Mouse (Mus musculus) limb, embryonic 12.5 days (tissue): ENCODE data around the gene Hmgb3. TPM values are rescaled to one million over a fixed set of nuclear protein-coding genes. Genes with fewer than 3 reads are reported as not detected.

Source experiments
- ATAC-seq: fragments of 200-750 bp; cut with Nextera tagmentation; 2 replicates; pipeline ENCODE4 v1.8.0; 2017; ENCODE audit warnings: low read depth, moderate TSS enrichment; ENCODE audit not compliant: insufficient number of reproducible peaks, insufficient read depth, low FRiP score, low TSS enrichment
- H3K27ac ChIP-seq: fragments of 300-500 bp; sonication (generic); 2 replicates; pipeline ENCODE4 v1.5.1; 2016; ENCODE audit warnings: mild to moderate bottlenecking, moderate library complexity
- H3K27me3 ChIP-seq: fragments of 300-500 bp; sonication (generic); 2 replicates; pipeline ENCODE4 v1.6.1; 2016; ENCODE audit warnings: mild to moderate bottlenecking, moderate library complexity
- H3K36me3 ChIP-seq: fragments of 300-500 bp; sonication (generic); 2 replicates; pipeline ENCODE4 v1.6.1; 2016; ENCODE audit warnings: mild to moderate bottlenecking, moderate library complexity
- H3K4me1 ChIP-seq: fragments of 300-500 bp; sonication (generic); replicated peaks from 2 replicates; pipeline ENCODE4 v1.6.1; 2016
- H3K4me2 ChIP-seq: fragments of 300-500 bp; sonication (generic); 2 replicates; pipeline ENCODE4 v1.6.1; 2016; ENCODE audit warnings: mild to moderate bottlenecking, moderate library complexity
- H3K4me3 ChIP-seq: fragments of 300-500 bp; sonication (generic); replicated peaks from 2 replicates; pipeline ENCODE4 v1.5.1; 2016; ENCODE audit warnings: mild to moderate bottlenecking
- H3K9ac ChIP-seq: fragments of 300-500 bp; sonication (generic); replicated peaks from 2 replicates; pipeline ENCODE4 v1.6.1; 2016; ENCODE audit warnings: mild to moderate bottlenecking, moderate library complexity
- H3K9me3 ChIP-seq: fragments of 300-500 bp; sonication (generic); 2 replicates; pipeline ENCODE4 v1.6.1; 2016; ENCODE audit warnings: mild to moderate bottlenecking, moderate library complexity
- WGBS: fragments of 180-500 bp; shearing (Covaris S2); methylation state at CpG from one replicate; pipeline ENCODE4 v1.1.7; 2016; 5-methylcytosine and 5-hydroxymethylcytosine counted together
- polyA plus RNA-seq: library from polyadenylated mRNA; unstranded; fragments of >200 nt; fragmentation: Nextera tagmentation; extraction: Ambion mirVana; gene quantifications from 2 replicates; pipeline ENCODE4 v1.2.1, GENCODE M21; 2016

Gene Hmgb3
- polyA plus RNA-seq, 1 experiment from 2014 or later, result 601 TPM

- H3K27me3 ChIP-seq, result no peaks in the 10 kb centered on the region; the same call in 1 of the 2 replicates
- ATAC-seq, result no peak
- 73% methylated on average over 2 of the region's 2 CpGs for WGBS
These were observed 17.9 kb upstream of the Hmgb3 start for GRCm38 (mm10) chrX:71537791-71538190.

GRCm38 (mm10) chrX:71540821-71541510 is 14.8 kb upstream of the Hmgb3 start:
- Histone ChIP-seq H3K4me2 (no peak overlapping the region), H3K36me3 (no peaks in the 10 kb centered on the region), H3K4me1 (no peaks in the 10 kb centered on the region), H3K9me3 (no peaks in the 10 kb centered on the region), H3K27ac (no peak overlapping the region), H3K9ac (no peak overlapping the region), H3K27me3 (no peaks in the 10 kb centered on the region; the same call in 1 of the 2 replicates), H3K4me3 (no peak overlapping the region)
- no peak for ATAC-seq
- 75% methylated on average over 7 of the region's 7 CpGs for WGBS

More at GRCm38 (mm10) chrX:71537791-71538190, 17.9 kb upstream of the Hmgb3 start:
- H3K9me3 ChIP-seq, result no peaks in the 10 kb centered on the region
- no peak overlapping the region for H3K9ac ChIP-seq
- no peak overlapping the region for H3K4me3 ChIP-seq
- no peaks in the 10 kb centered on the region for H3K36me3 ChIP-seq
- H3K27ac ChIP-seq, result no peak overlapping the region
- H3K4me2 ChIP-seq, result no peak overlapping the region
- no peaks in the 10 kb centered on the region for H3K4me1 ChIP-seq

GRCm38 (mm10) chrX:71544731-71545130 is 11.0 kb upstream of the Hmgb3 start:
- Histone ChIP-seq H3K27me3 (no peaks in the 10 kb centered on the region; the same call in 1 of the 2 replicates), H3K9ac (no peak overlapping the region), H3K4me3 (no peak overlapping the region), H3K27ac (no peak overlapping the region), H3K4me2 (no peak overlapping the region), H3K9me3 (no peaks in the 10 kb centered on the region), H3K36me3 (no peaks in the 10 kb centered on the region), H3K4me1 (no peaks in the 10 kb centered on the region)
- no peak for ATAC-seq
- WGBS, result 67% methylated on average over 5 of the region's 5 CpGs

- Histone ChIP-seq H3K4me1 (no peaks in the 10 kb centered on the region), H3K27ac (no peak overlapping the region), H3K4me2 (no peak overlapping the region), H3K27me3 (no peaks in the 10 kb centered on the region; the same call in 1 of the 2 replicates), H3K9ac (no peak overlapping the region), H3K36me3 (no peaks in the 10 kb centered on the region), H3K9me3 (no peaks in the 10 kb centered on the region), H3K4me3 (no peak overlapping the region)
- 53% methylated on average over 2 of the region's 2 CpGs for whole genome bisulfite sequencing
- ATAC-seq, result no peak
These were observed 10.6 kb upstream of the Hmgb3 start for GRCm38 (mm10) chrX:71545163-71545562.

GRCm38 (mm10) chrX:71556115-71556941 is 610 bp downstream of the Hmgb3 start:
- Histone ChIP-seq H3K27me3 (peaks cover 8% of the 10 kb centered on the region), H3K9me3 (no peaks in the 10 kb centered on the region)

GRCm38 (mm10) chrX:71556965-71557491 is 1.3 kb downstream of the Hmgb3 start:
- no peaks in the 10 kb centered on the region for H3K9me3 ChIP-seq
- peak overlapping the region; percentile 91 for H3K9ac ChIP-seq
- H3K4me2 ChIP-seq, result peak overlapping the region; percentile 55
- peaks cover 8% of the 10 kb centered on the region for H3K27me3 ChIP-seq
- peak overlapping the region; percentile 99 for H3K27ac ChIP-seq
- no peak for ATAC-seq
- 22% methylated on average over 20 of the region's 37 CpGs for WGBS
- peak overlapping the region; percentile 68 for H3K4me3 ChIP-seq
- H3K4me1 ChIP-seq, result no peaks in the 10 kb centered on the region
- peaks cover 21% of the 10 kb centered on the region for H3K36me3 ChIP-seq

More at GRCm38 (mm10) chrX:71556115-71556941, 610 bp downstream of the Hmgb3 start:
- Histone ChIP-seq H3K36me3 (peaks cover 19% of the 10 kb centered on the region), H3K4me1 (no peaks in the 10 kb centered on the region), H3K9ac (peak overlapping the region; percentile 91), H3K4me3 (peak overlapping the region; percentile 68), H3K4me2 (peak overlapping the region; percentile 55), H3K27ac (peak overlapping the region; percentile 99)
- WGBS, result 22% methylated on average over 58 of the region's 112 CpGs
- peak; percentile 57; the same call in 1 of the 2 replicates for ATAC-seq

- Histone ChIP-seq H3K9me3 (no peaks in the 10 kb centered on the region), H3K4me1 (no peaks in the 10 kb centered on the region), H3K27ac (no peak overlapping the region), H3K9ac (no peak overlapping the region), H3K4me2 (no peak overlapping the region), H3K27me3 (peaks cover 8% of the 10 kb centered on the region), H3K4me3 (no peak overlapping the region), H3K36me3 (peaks cover 21% of the 10 kb centered on the region)
- WGBS, result 92% methylated on average over 2 of the region's 2 CpGs
- no peak for ATAC-seq
These were observed 3.6 kb downstream of the Hmgb3 start for GRCm38 (mm10) chrX:71559336-71559735.

- 85% methylated on average over 1 of the region's 1 CpGs for WGBS
- Histone ChIP-seq H3K27me3 (peaks cover 7% of the 10 kb centered on the region), H3K27ac (no peak overlapping the region), H3K4me2 (no peak overlapping the region), H3K36me3 (peaks cover 21% of the 10 kb centered on the region), H3K4me1 (no peaks in the 10 kb centered on the region), H3K9me3 (no peaks in the 10 kb centered on the region), H3K4me3 (no peak overlapping the region), H3K9ac (no peak overlapping the region)
- ATAC-seq, result no peak
These were observed 5.1 kb downstream of the Hmgb3 start for GRCm38 (mm10) chrX:71560796-71561195.

GRCm38 (mm10) chrX:71573132-71573900 is 17.6 kb downstream of the Hmgb3 start:
- no peak overlapping the region for H3K4me2 ChIP-seq
- ATAC-seq, result no peak
- 86% methylated on average over 3 of the region's 3 CpGs for WGBS
- no peaks in the 10 kb centered on the region for H3K27me3 ChIP-seq
- no peak overlapping the region for H3K9ac ChIP-seq
- no peak overlapping the region for H3K27ac ChIP-seq
- no peaks in the 10 kb centered on the region for H3K36me3 ChIP-seq
- H3K4me1 ChIP-seq, result no peaks in the 10 kb centered on the region
- no peaks in the 10 kb centered on the region for H3K9me3 ChIP-seq
- no peak overlapping the region for H3K4me3 ChIP-seq

- Histone ChIP-seq H3K27me3 (no peaks in the 10 kb centered on the region), H3K9ac (no peak overlapping the region), H3K9me3 (no peaks in the 10 kb centered on the region), H3K36me3 (no peaks in the 10 kb centered on the region), H3K4me2 (no peak overlapping the region), H3K27ac (no peak overlapping the region), H3K4me3 (no peak overlapping the region), H3K4me1 (no peaks in the 10 kb centered on the region)
- no peak for ATAC-seq
- WGBS, result 70% methylated on average over 2 of the region's 2 CpGs
These were observed 19.8 kb downstream of the Hmgb3 start for GRCm38 (mm10) chrX:71575550-71575949.

GRCm38 (mm10) chrX:71589181-71589580 is 33.5 kb downstream of the Hmgb3 start:
- Histone ChIP-seq H3K4me3 (no peak overlapping the region), H3K4me1 (no peaks in the 10 kb centered on the region), H3K36me3 (no peaks in the 10 kb centered on the region), H3K27ac (no peak overlapping the region), H3K4me2 (no peak overlapping the region), H3K9me3 (no peaks in the 10 kb centered on the region), H3K27me3 (no peaks in the 10 kb centered on the region), H3K9ac (no peak overlapping the region)
- WGBS, result 80% methylated on average over 1 of the region's 1 CpGs
- ATAC-seq, result no peak
